Mouse (Mus musculus) frontal cortex, postnatal 36 days (tissue): ENCODE measurements around the gene Hbq1a.
"Not testable (repeated sequence)": the region's sequence is repeated elsewhere in the genome, so short reads cannot be mapped to it uniquely, and the experiment has no call there.

Experiments
- DNase-seq, 2 experiments: peaks; one replicate each; pipeline ENCODE4 v3.0.0; 2022; ENCODE audit warnings: low spot score in 2 of 2

Gene Hbq1a

GRCm38 (mm10) chr11:32299865-32300264, at the start of gene Hbq1a:
TSS of gene Hbq1a (plus strand) at chr11:32300069.
- peak; percentile 58 to 67 for DNase-seq

GRCm38 (mm10) chr11:32250880-32251763, 48.7 kb upstream of the Hbq1a start:
- no peak for DNase-seq

GRCm38 (mm10) chr11:32253121-32253520, 46.7 kb upstream of the Hbq1a start:
- no peak for DNase-seq

GRCm38 (mm10) chr11:32256146-32256545, 43.7 kb upstream of the Hbq1a start:
- DNase-seq: no peak

GRCm38 (mm10) chr11:32256566-32256965, 43.3 kb upstream of the Hbq1a start:
- no peak for DNase-seq

- DNase-seq: no peak
Measured at GRCm38 (mm10) chr11:32262674-32263415, 37.0 kb upstream of the Hbq1a start.

GRCm38 (mm10) chr11:32265117-32265738, 34.6 kb upstream of the Hbq1a start:
- no peak for DNase-seq

GRCm38 (mm10) chr11:32266194-32266593, 33.7 kb upstream of the Hbq1a start:
- no peak for DNase-seq

- no peak for DNase-seq
Measured at GRCm38 (mm10) chr11:32266776-32267175, 33.1 kb upstream of the Hbq1a start.

GRCm38 (mm10) chr11:32267188-32267884, 32.5 kb upstream of the Hbq1a start, which contains the start of gene Nprl3:
TSS of gene Nprl3 (minus strand) at chr11:32267707.
- peak; percentile 95 to 97 for DNase-seq

- DNase-seq: no peak
Measured at GRCm38 (mm10) chr11:32267964-32268363, 31.9 kb upstream of the Hbq1a start.

- DNase-seq: no peak
Measured at GRCm38 (mm10) chr11:32268952-32269351, 30.9 kb upstream of the Hbq1a start.

- DNase-seq: no peak
Measured at GRCm38 (mm10) chr11:32271178-32271577, 28.7 kb upstream of the Hbq1a start.

- DNase-seq: no peak
Measured at GRCm38 (mm10) chr11:32276347-32276746, 23.5 kb upstream of the Hbq1a start, which contains the start of gene Hba-x. TSS of gene Hba-x (plus strand) at chr11:32276400.

GRCm38 (mm10) chr11:32277736-32278457, 22.0 kb upstream of the Hbq1a start:
- DNase-seq: no peak

GRCm38 (mm10) chr11:32278458-32278957, 21.4 kb upstream of the Hbq1a start:
- no peak for DNase-seq

- no peak for DNase-seq
Measured at GRCm38 (mm10) chr11:32280646-32281045, 19.2 kb upstream of the Hbq1a start.

- DNase-seq: no peak
Measured at GRCm38 (mm10) chr11:32281416-32282144, 18.3 kb upstream of the Hbq1a start.

GRCm38 (mm10) chr11:32283091-32283777, 16.6 kb upstream of the Hbq1a start, which contains the start of gene Hba-a1:
TSS of gene Hba-a1 (plus strand) at chr11:32283511.
- not testable (repeated sequence) for DNase-seq
